Mouse (Mus musculus) E14TG2a.4 (cell line): Measurements from ENCODE around the gene Ppp1r1b.

Experiments used
- H3K27me3 ChIP-seq: 2 replicates; pipeline ENCODE4 v1.6.1; 2014; ENCODE audit warnings: low read length, control low read depth; ENCODE audit not compliant: insufficient read depth
- H3K36me3 ChIP-seq: 2 replicates; pipeline ENCODE4 v1.6.1; 2014; ENCODE audit warnings: low read length, control low read depth; ENCODE audit not compliant: insufficient read depth
- H3K4me1 ChIP-seq: replicated peaks from 2 replicates; pipeline ENCODE4 v1.6.1; 2014; ENCODE audit warnings: low read depth, low read length, control low read depth
- H3K4me3 ChIP-seq: replicated peaks from 2 replicates; pipeline ENCODE4 v1.5.1; 2014; ENCODE audit warnings: mild to moderate bottlenecking, low read length
- H3K9me3 ChIP-seq: 2 replicates; pipeline ENCODE4 v1.6.1; 2014; ENCODE audit warnings: low read length, control low read depth
- CTCF ChIP-seq: conservative IDR thresholded peaks from 2 replicates; pipeline ENCODE4 v1.5.1; 2014; ENCODE audit warnings: low read length
- NANOG ChIP-seq: IDR thresholded peaks from 2 replicates; pipeline ENCODE4 v1.6.1; 2014; ENCODE audit warnings: borderline replicate concordance, low read length, mixed read lengths
- POU5F1 ChIP-seq: IDR thresholded peaks from 2 replicates; pipeline ENCODE4 v1.6.1; 2014; ENCODE audit warnings: low read length, borderline replicate concordance

The Ppp1r1b gene

DNA sequence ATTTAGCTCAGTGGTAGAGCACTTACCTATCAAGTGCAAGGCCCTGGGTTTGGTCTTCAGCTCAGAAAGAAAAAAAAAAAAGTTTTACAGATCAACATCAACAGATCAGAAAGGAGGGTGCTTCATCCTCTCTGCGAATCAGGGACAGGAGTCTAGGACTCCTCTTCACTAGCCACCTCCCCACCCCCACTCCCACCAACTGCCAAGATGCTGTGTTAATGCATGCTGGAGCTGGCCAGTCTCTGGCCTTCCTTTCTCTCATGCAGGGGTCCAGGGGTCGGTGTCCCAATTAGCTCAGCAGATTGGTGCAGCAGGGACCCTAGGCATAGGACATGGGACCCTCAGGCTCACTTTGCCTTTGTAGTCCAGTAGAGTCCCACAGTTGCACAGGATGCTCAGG is 22.4 kb downstream of the Ppp1r1b start:
- peaks cover 23% of the 10 kb centered on the region for H3K36me3 ChIP-seq
- no peaks in the 10 kb centered on the region for H3K9me3 ChIP-seq
- H3K4me1 ChIP-seq = peaks cover 62% of the 10 kb centered on the region
- no peaks in the 10 kb centered on the region for H3K27me3 ChIP-seq
- no peak for TF ChIP-seq POU5F1
- TF ChIP-seq NANOG = no peak
- no peak for TF ChIP-seq CTCF
- peak overlapping the region; percentile 67; the same call in 1 of the 2 replicates for H3K4me3 ChIP-seq

- peaks cover 34% of the 10 kb centered on the region for H3K36me3 ChIP-seq
- H3K4me1 ChIP-seq = peaks cover 64% of the 10 kb centered on the region
- peak overlapping the region; percentile 67 for H3K4me3 ChIP-seq
- TF ChIP-seq POU5F1 = no peak
- no peak for TF ChIP-seq NANOG
- no peak for TF ChIP-seq CTCF
- no peaks in the 10 kb centered on the region for H3K27me3 ChIP-seq
- H3K9me3 ChIP-seq = no peaks in the 10 kb centered on the region
Measured at GRCm38 (mm10) chr11:98371556-98372240, 23.5 kb downstream of the Ppp1r1b start.

- peaks cover 70% of the 10 kb centered on the region for H3K4me1 ChIP-seq
- H3K27me3 ChIP-seq = no peaks in the 10 kb centered on the region
- H3K4me3 ChIP-seq = peak overlapping the region; percentile 67
- peaks cover 41% of the 10 kb centered on the region for H3K36me3 ChIP-seq
- no peak for TF ChIP-seq POU5F1
- peak; percentile 99 for TF ChIP-seq CTCF
- TF ChIP-seq NANOG = no peak
- no peaks in the 10 kb centered on the region for H3K9me3 ChIP-seq
Measured at GRCm38 (mm10) chr11:98372406-98372805, 24.2 kb downstream of the Ppp1r1b start.

DNA sequence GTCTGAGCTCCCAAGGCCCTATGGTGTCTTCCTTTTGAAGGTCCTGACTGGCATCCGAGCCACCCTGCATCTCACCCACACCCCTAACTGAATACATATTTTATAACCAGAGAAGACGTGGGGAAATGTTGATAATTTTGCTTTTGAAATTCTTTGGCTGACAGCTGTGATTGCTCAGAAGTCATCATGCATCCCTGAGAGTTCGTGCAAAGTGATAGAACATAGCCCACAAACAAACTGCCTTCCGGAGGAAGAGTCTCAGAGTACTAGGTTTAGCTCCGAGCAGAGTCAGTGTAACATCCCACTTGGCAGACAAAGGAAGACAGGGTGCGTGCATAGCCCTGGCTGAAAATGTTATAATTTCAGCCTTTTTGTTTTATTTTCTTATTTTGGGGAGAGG is 25.0 kb downstream of the Ppp1r1b start:
- Histone ChIP-seq H3K36me3 (peaks cover 50% of the 10 kb centered on the region), H3K27me3 (no peaks in the 10 kb centered on the region), H3K4me3 (no peak overlapping the region), H3K4me1 (peaks cover 76% of the 10 kb centered on the region), H3K9me3 (no peaks in the 10 kb centered on the region)
- TF ChIP-seq POU5F1 (no peak), CTCF (no peak), NANOG (no peak)

- Histone ChIP-seq H3K27me3 (no peaks in the 10 kb centered on the region), H3K36me3 (peaks cover 60% of the 10 kb centered on the region), H3K4me1 (peaks cover 76% of the 10 kb centered on the region), H3K4me3 (no peak overlapping the region), H3K9me3 (no peaks in the 10 kb centered on the region)
- TF ChIP-seq NANOG (no peak), CTCF (no peak), POU5F1 (no peak)
Measured at GRCm38 (mm10) chr11:98374266-98374665, 26.1 kb downstream of the Ppp1r1b start.

DNA sequence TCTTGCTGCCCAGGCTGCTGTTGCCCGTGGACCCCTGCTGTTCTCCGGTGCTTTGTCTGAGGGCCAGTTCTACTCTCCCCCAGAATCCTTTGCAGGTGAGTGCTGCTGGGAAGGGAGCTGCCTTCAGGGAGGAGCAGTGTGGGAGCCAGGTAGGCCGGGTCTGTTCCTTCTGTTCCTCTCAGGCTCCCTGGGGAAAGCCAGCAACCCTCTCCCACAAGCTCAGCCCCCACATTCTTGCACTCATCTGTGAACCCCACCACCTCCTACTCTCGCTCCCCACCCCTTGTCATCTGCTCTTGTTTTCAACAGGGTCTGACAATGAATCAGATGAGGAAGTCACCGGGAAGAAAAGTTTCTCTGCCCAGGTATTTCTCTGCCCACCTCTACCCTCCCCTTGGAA is 28.6 kb downstream of the Ppp1r1b start:
- no peaks in the 10 kb centered on the region for H3K9me3 ChIP-seq
- TF ChIP-seq NANOG = no peak
- no peak for TF ChIP-seq POU5F1
- no peak for TF ChIP-seq CTCF
- peaks cover 3% of the 10 kb centered on the region for H3K27me3 ChIP-seq
- peaks cover 69% of the 10 kb centered on the region for H3K4me1 ChIP-seq
- 0 out of 2 replicates have a peak overlapping the region, but pooled peaks have one; percentile 0 for H3K4me3 ChIP-seq
- peaks cover 77% of the 10 kb centered on the region for H3K36me3 ChIP-seq

DNA sequence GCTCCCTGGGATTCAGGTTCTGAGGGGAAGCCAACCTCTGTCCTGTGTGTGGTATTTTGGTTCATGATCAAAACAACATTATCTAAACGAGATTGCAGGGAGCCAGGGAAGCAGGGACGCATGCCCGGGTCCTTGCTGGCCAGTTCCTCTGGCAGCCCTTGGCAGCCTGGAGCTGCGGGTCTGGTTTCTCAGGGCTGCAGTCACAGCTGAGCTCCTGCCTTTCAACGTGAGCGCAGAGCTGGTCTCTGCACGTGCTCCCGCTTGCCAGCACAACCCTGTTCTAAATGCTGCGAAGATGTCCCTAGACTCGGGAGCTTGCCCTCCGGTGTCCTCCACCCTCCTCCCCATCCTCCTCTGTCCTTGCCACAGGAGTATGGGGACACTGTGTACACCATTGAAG is 29.6 kb downstream of the Ppp1r1b start:
- H3K9me3 ChIP-seq = no peaks in the 10 kb centered on the region
- peaks cover 61% of the 10 kb centered on the region for H3K4me1 ChIP-seq
- peaks cover 5% of the 10 kb centered on the region for H3K27me3 ChIP-seq
- TF ChIP-seq CTCF (no peak), POU5F1 (no peak), NANOG (no peak)
- H3K36me3 ChIP-seq = peaks cover 74% of the 10 kb centered on the region
- no peak overlapping the region for H3K4me3 ChIP-seq

- H3K9me3 ChIP-seq = no peaks in the 10 kb centered on the region
- peaks cover 76% of the 10 kb centered on the region for H3K4me1 ChIP-seq
- H3K36me3 ChIP-seq = peaks cover 65% of the 10 kb centered on the region
- no peak for TF ChIP-seq CTCF
- no peak for TF ChIP-seq NANOG
- no peak for TF ChIP-seq POU5F1
- H3K4me3 ChIP-seq = no peak overlapping the region
- peaks cover 21% of the 10 kb centered on the region for H3K27me3 ChIP-seq
Measured at GRCm38 (mm10) chr11:98379379-98379778, 31.2 kb downstream of the Ppp1r1b start.

GRCm38 (mm10) chr11:98380106-98380505 is 31.9 kb downstream of the Ppp1r1b start:
- H3K9me3 ChIP-seq = no peaks in the 10 kb centered on the region
- no peak for TF ChIP-seq NANOG
- no peak for TF ChIP-seq POU5F1
- TF ChIP-seq CTCF = no peak
- H3K4me3 ChIP-seq = no peak overlapping the region
- H3K27me3 ChIP-seq = peaks cover 28% of the 10 kb centered on the region
- peaks cover 77% of the 10 kb centered on the region for H3K4me1 ChIP-seq
- peaks cover 58% of the 10 kb centered on the region for H3K36me3 ChIP-seq
